Mouse (Mus musculus) CD4-positive, CD25-positive, alpha-beta regulatory T cell, adult 2 months (primary cell): ENCODE data around the gene Gm27021.
A peak's percentile ranks its signal among the peaks of the same experiment; 100 is the strongest.

Experiments used
- DNase-seq: peaks from one replicate; pipeline ENCODE4 v3.0.0-alpha.2; 2012; ENCODE audit warnings: low read depth, low spot score

Gene Gm27021

GRCm38 (mm10) chr8:120642031-120642662 is 25.7 kb downstream of the Gm27021 start:
- DNase-seq = peak; percentile 33

- DNase-seq = no peak
These were observed 26.6 kb downstream of the Gm27021 start for GRCm38 (mm10) chr8:120641245-120641644.

DNA sequence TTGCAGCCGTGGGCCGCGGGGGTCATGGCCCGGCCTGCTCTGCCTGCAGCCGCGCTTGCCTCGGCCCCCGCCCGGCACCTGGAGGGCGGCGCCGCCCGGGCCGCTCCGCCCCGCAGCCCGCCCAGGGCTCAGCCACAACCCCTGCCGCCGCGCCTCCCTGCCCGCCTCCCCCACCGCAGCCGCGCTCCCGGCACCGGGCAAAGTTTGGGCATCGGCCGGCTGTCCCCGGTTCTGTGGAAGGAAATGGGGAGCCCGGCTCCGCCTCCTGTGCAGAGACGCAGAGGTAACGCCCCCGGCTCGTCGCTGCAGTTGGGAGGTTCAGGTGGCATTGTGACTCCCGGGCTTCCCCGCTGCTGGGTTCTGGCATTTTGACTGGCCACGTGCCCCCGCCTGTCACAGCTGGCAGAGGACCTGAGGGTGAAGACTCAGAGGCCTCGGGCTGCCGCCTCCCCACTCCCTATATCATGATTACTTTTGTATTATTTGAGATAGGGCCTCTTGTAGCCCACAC is 33.5 kb downstream of the Gm27021 start:
- DNase-seq = peak; percentile 80

DNA sequence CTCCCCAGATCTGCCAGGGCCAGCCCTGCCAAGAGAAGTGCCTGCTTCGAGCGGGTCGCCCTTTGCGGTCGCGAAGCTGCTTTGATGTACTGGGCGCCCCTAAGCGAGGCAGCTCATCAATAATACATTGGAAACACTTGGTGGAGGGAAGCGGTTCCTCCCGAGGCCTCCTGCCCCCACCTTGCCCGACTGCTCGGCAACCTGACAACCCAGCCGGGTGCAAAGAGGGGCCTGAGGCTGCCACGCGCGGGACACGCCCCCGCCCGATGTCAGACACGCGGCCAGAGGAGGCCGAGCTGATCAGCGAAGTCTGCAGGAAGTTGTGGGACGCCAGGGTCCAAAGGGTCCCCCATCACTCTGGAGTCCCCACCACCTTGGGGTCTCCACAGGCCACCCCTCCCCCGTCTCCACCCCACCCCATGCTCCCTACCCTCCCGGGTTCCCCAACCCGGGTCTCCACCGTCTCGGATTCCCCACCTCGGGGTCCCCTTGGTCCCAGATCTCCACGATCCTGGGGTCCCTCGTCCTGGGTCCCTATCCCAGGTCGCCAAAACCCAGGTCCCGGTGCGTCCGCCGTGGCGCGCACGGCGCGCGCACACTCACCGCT is 34.1 kb downstream of the Gm27021 start:
- DNase-seq = peak; percentile 35

DNA sequence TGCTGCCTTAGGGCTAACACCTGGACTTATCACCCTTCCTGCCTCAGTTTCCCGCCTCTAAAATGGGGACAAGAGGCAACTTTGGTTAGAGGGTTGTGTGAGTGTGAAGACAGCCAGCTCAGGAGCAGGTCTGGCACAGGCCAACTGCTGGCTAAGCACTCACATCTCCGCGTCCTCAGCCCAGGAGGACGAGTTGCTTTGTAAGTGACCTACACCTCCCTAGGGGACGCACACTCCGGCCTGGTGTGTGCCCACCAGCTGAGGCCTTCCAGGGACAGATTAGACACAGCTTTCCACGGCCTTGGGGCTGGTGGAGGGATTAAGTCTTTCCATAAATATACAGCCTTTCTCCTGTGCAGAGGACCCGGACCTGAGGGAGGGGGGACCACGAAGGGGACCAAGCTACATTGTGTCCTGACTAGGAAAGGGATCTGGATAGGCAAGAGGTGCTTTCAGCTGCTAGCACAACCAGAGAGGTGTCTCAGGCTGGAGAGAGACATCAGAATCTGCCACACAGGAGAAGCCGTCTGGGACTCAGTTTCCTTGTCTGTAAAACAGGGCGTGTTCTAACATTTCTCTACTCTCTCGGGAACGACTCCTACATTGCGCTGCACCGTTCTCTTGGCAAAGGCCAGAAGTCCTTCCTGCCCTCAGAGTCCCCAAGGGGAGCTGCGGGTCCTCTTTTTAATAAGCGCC is 34.8 kb downstream of the Gm27021 start:
- no peak for DNase-seq

DNA sequence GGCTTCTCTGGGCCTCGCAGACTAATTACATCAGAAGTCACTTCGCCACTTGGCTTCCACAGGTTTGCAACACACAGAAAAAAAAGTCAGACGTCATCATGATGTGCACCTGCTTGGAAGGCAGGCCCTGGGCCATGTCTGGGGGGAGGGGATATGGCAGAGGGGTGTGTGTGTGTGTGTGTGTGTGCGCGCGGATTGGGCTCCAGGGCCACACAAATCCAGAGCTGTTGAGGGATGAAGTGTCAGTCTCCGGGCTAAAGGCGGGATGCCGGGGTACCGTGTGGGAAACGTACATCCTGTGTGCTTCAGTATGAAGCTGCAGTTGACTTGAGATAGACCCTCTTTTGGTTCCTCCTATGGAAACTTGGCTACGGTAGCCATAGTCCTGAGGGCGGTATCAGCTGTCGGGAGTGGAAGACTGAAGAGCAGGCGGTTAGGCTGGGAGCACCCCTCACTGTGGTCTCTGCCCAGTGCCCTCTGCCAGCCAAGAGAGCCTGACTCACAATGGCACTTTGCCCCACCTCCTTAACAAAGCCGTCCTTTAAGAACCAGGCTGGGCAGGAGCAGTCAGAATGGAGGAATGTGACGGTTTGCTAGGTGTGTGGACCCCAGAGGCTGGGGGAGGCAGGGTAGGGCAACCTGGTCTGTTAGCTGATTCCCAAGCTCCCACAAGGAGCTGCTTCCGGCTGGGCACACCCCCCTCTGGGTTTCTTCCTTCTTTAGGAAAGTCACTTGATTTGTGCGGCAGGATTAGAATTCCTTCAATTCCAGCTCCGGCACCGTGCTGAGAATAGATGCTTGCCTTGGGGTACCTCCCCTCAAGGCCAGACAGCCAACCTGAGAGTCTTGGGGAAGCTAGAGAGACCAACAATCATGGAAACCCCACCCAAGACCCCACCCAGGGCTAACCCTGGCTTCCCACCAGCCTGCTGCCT is 36.2 kb downstream of the Gm27021 start:
- no peak for DNase-seq

GRCm38 (mm10) chr8:120630848-120631247 is 37.0 kb downstream of the Gm27021 start:
- no peak for DNase-seq

DNA sequence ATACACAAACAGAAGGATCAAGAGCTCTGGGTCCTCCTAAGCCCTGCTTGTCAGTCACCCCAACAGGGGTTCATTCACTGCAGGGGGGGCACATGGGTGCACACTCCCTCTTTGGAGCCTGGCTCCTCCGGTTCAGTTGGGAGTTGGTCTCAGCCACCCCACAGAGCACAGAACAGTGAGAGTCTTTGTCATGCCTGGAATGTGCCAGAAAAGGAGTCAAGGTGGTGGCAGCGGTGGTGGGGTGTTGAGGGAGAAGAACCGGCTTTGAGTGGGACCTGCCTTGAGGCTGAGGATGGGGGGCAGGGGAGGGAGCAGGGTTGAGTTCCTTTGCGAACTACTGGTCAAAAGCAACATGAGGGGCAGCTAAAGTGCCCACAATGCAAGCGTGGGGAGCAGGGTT is 37.8 kb downstream of the Gm27021 start:
- no peak for DNase-seq

GRCm38 (mm10) chr8:120627298-120627697 is 40.6 kb downstream of the Gm27021 start:
- DNase-seq = no peak

DNA sequence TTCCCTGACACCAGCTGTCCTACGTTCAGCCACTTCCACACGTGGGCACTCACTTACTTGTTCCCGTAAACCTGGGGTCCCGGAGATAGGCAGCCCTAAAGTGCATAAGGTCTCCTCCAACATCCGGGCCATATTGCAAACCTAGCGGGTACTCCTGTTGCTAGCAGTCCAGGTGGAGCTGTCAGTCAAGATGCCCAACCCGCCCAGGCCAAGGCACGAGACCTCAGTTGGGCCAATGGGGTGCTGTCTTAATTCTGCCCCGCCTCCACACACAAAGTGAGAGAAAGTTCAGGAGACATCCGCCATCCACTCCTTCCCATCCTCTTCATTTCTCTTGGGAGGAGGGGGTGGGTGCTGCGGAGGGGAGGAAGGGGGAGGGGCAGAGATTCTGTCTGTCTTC is 41.4 kb downstream of the Gm27021 start:
- no peak for DNase-seq

- DNase-seq = no peak
These were observed 44.3 kb downstream of the Gm27021 start for GRCm38 (mm10) chr8:120623608-120624007.

GRCm38 (mm10) chr8:120622161-120622560 is 45.7 kb downstream of the Gm27021 start:
- no peak for DNase-seq

DNA sequence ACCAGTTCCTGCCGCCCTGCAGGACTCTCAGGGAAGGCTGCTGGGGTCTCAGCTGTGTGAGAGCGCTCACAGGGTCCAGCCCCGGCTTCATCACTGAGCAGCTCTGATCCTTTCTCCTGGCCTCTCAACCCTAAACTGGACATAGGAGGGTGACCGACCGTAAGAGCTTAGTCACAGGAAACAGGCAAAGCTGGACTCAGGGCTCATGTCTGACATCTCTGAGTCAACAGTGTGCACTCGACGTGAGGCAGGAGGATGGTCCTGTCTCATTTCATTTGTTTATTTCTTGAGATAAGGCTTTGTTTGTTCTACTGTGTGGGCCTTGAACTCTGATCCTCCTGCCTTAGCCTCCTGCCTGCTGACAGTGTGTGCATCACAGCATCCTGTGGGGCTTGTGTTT is 47.4 kb downstream of the Gm27021 start:
- no peak for DNase-seq

DNA sequence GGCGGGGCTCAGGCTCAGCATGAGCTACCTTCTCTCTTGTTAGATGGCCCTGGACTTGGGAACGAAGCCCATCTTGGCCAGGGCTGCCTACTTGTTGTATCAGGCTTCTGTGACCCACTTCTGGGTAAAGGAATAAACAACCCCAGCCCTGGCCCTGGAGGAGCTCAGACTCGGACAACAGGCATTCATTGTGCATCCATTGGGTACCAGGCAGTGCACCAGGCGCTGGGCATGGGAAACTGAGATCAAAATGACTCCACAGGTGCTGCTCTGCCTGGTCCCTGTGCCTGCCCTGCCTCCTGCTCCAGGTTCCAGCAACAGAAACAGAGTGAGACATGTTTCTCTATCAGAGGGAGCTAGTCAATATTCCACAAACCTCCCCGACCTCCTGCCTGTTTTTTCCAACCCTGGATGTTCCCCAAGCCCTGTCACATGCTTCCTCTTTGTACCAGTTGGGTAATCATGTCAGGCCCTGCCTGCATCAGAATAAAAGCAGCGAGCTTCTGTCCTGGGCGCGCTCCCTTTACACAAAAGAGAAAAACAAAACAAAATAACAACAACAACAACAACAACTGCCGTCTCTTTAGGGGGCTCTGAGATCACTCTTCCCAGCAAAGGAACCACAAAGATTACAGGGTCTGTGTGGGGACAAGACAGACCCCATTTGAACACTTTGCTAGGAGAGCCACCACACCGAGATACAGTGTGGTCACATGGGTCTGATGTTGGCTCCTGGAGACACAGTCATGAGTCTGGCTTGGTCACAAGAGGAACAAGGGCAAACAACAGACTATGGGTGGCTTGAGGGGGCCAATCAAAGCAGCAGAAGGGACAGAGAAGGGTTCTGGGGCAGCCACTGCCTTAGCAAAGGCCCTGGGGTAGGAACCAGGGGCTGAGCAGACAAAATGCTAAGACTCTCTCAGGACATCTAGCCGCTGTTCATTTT is 48.4 kb downstream of the Gm27021 start:
- DNase-seq = no peak

GRCm38 (mm10) chr8:120618110-120618509 is 49.8 kb downstream of the Gm27021 start:
- peak; percentile 82 for DNase-seq

GRCm38 (mm10) chr8:120616663-120617626 is 50.9 kb downstream of the Gm27021 start:
- no peak for DNase-seq

DNA sequence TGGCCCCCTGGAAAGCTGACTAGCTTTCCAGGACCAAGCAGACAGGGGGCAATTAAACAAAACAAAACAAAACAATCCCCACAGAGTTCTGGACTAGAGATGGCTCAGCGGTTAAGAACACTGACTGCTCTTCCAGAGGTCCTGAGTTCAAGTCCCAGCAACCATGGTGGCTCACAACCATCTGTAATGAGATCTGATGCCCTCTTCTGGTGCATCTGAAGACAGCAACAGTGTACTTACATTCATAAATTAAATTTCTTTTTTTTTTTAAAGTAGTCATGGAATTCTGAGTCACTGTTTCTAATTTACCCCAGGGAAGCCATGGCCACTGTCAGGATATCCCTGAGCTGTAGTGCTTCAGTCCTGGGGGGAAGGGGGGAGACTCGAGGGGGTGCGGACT is 53.4 kb downstream of the Gm27021 start:
- DNase-seq = no peak

DNA sequence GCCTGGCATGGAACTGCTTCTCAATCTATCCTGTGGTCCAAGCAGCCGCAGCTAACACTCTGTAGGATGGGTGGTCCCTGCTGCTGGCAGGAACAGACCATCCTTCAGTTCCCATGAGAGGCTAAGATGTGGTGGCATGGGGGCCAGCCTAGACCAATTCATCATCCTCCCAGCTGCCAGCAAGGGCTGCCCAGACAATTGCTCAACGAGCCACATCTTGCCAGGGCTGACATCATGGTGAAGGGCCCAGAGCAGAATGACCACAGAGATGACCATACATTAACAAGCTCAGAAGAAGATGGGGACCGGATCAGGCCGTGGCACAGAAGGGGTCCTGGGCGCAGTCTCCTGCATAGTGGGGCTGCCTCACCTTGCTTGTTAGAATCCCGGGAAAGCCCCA is 57.1 kb downstream of the Gm27021 start:
- DNase-seq = no peak

DNA sequence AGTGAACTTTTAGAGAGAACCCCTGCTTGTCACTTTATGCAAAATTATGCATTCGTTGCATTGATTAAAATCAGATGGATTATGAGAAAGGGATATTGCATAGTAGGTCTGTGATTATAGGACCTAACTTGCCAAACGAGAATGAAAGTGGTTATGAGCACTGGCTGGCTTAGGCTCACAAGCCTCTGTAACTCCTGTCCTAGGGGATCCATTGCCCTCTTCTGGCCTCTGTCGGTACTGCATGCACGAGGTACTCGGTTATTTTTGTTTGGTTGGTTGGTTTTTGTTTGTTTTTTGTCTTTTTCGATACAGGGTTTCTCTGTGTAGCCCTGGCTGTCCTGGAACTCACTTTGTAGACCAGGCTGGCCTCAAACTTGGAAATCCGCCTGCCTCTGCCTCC is 60.0 kb downstream of the Gm27021 start:
- DNase-seq = peak; percentile 84
